ENCODE assay signal across 12 mouse cellular contexts in genomic region chr2:154209112-154209511, GRCm38 (mm10). TPM values are rescaled to one million over a fixed set of nuclear protein-coding genes. Genes with fewer than 3 reads are reported as not detected.
DNase-seq lines count a peak whose midpoint lies in the region; ATAC-seq and TF ChIP-seq lines count a peak whose summit lies in the region.
"Had no signal": no experiment of that assay in that cellular context is flagged by ENCODE, and none has a peak within 500 bp of the region (broad histone marks: within the 10 kb centered on the region; RNA-seq: fewer than 3 reads in every experiment).

No protein-coding gene starts in this region.

- H3K36me3 ChIP-seq in lung, embryonic 14.5 days (ENCODE audit: insufficient read depth): no peaks in the 10 kb centered on the region
- H3K36me3 ChIP-seq: embryonic facial prominence, embryonic 15.5 days; heart, embryonic 13.5 days had no signal

- intact Hi-C loops in heart, postnatal 14 days (cut with DNase I): loop anchor here (5.0 kb wide), 1 partner anchor 37 kb away; no protein-coding TSS in a partner anchor

- DNase-seq in frontal cortex, postnatal 25 days (ENCODE audit: low spot score in 2 of 2): no peak
- DNase-seq in lung, embryonic 14.5 days: peak; percentile 75
- no peak for DNase-seq in lung, postnatal 25 days (ENCODE audit: low spot score)
- peak; percentile 45 for DNase-seq in R1 (ENCODE audit: low read depth, low spot score)
- DNase-seq in heart, postnatal 14 days: no peak
- DNase-seq in yolk sac, embryonic 10.5 days (ENCODE audit: low spot score): no peak
- DNase-seq: layer of hippocampus, adult 9-11 months had no signal

- no peak overlapping the region for H3K4me3 ChIP-seq in lung, embryonic 14.5 days (ENCODE audit: low read depth, low read length)
- H3K4me3 ChIP-seq: embryonic facial prominence, embryonic 15.5 days; heart, embryonic 13.5 days had no signal

- TF ChIP-seq CTCF in lung, embryonic 14.5 days (IDR thresholded peaks at IDR 0.05; ENCODE audit: low read depth): peak; percentile 63

- H3K27me3 ChIP-seq in lung, embryonic 14.5 days (ENCODE audit: insufficient read depth, low read length): no peaks in the 10 kb centered on the region
- H3K27me3 ChIP-seq: embryonic facial prominence, embryonic 15.5 days had no signal

- WGBS in lung, embryonic 14.5 days: 6% methylated on average over 3 of the region's 3 CpGs

- no peak overlapping the region for H3K27ac ChIP-seq in lung, embryonic 14.5 days (ENCODE audit: low read depth)
- H3K27ac ChIP-seq: embryonic facial prominence, embryonic 15.5 days; heart, embryonic 13.5 days had no signal

- peak; percentile 25; the same call in 1 of the 2 replicates for ATAC-seq in frontal cortex, adult (ENCODE audit: low TSS enrichment)
- ATAC-seq in lung, embryonic 14.5 days (ENCODE audit: insufficient read depth): no peak
- ATAC-seq in megakaryocyte-erythroid progenitor cell, adult 5-6 weeks (replicated peaks; ENCODE audit: low FRiP score, low TSS enrichment, poor library complexity, severe bottlenecking): 0 out of 2 replicates have a peak, but pooled peaks have one; percentile 35

- no peak overlapping the region for H3K4me2 ChIP-seq in lung, embryonic 14.5 days
- H3K4me2 ChIP-seq: embryonic facial prominence, embryonic 15.5 days; heart, embryonic 13.5 days had no signal

- no peaks in the 10 kb centered on the region for H3K4me1 ChIP-seq in lung, embryonic 14.5 days (ENCODE audit: insufficient read depth)
- H3K4me1 ChIP-seq: embryonic facial prominence, embryonic 15.5 days had no signal

- H3K9ac ChIP-seq in lung, embryonic 14.5 days: no peak overlapping the region
- H3K9ac ChIP-seq: embryonic facial prominence, embryonic 15.5 days; heart, embryonic 13.5 days had no signal

- no peaks in the 10 kb centered on the region for H3K9me3 ChIP-seq in lung, embryonic 14.5 days (ENCODE audit: low read depth, low read length)
- H3K9me3 ChIP-seq: embryonic facial prominence, embryonic 15.5 days; heart, embryonic 13.5 days had no signal

RNA-seq across cellular contexts. Expression of gene Bpifb5, which starts 14.4 kb away (rescaled TPM):
- 1.4 and 2.0 TPM in 2 replicates for polyA plus RNA-seq in lung, embryonic 14.5 days (2014; fragmentation: Nextera tagmentation; extraction: Ambion mirVana)
- not detected in 2 replicates for total RNA-seq in megakaryocyte-erythroid progenitor cell, adult 5-6 weeks (2014; fragmentation: Nextera tagmentation)
- not detected in 2 replicates for total RNA-seq in megakaryocyte-erythroid progenitor cell, adult 5-6 weeks (2017)
- not detected for total RNA-seq in heart, postnatal 14 days (2021)
- total RNA-seq: megakaryocyte, adult 5-6 weeks had no signal

RNA-seq across cellular contexts. Expression of gene Bpifb1, which starts 18.5 kb away (rescaled TPM):
- 0.49 and 0.74 TPM in 2 replicates for polyA plus RNA-seq in lung, embryonic 14.5 days (2014; fragmentation: Nextera tagmentation; extraction: Ambion mirVana)
- not detected in 2 replicates for total RNA-seq in megakaryocyte-erythroid progenitor cell, adult 5-6 weeks (2014; fragmentation: Nextera tagmentation)
- not detected in 2 replicates for total RNA-seq in megakaryocyte-erythroid progenitor cell, adult 5-6 weeks (2017)
- total RNA-seq in heart, postnatal 14 days (2021): 1 to 10 TPM in 1 of 2 experiments, not detected in 1; 2.2 TPM
- total RNA-seq: megakaryocyte, adult 5-6 weeks had no signal

RNA-seq across cellular contexts. Expression of gene Bpifa5, which starts 46.7 kb away (rescaled TPM):
- not detected in 2 replicates for polyA plus RNA-seq in lung, embryonic 14.5 days (2014; fragmentation: Nextera tagmentation; extraction: Ambion mirVana)
- not detected in 2 replicates for total RNA-seq in megakaryocyte-erythroid progenitor cell, adult 5-6 weeks (2014; fragmentation: Nextera tagmentation)
- not detected in 2 replicates for total RNA-seq in megakaryocyte-erythroid progenitor cell, adult 5-6 weeks (2017)
- total RNA-seq in heart, postnatal 14 days (2021): not detected
- total RNA-seq: megakaryocyte, adult 5-6 weeks had no signal
- polyA plus RNA-seq: embryonic facial prominence, embryonic 15.5 days; heart, embryonic 13.5 days had no signal

RNA-seq across cellular contexts. Expression of gene Bpifb9a, which starts 48.5 kb away (rescaled TPM):
- polyA plus RNA-seq in lung, embryonic 14.5 days (2014; fragmentation: Nextera tagmentation; extraction: Ambion mirVana): not detected in 2 replicates
- total RNA-seq in megakaryocyte-erythroid progenitor cell, adult 5-6 weeks (2014; fragmentation: Nextera tagmentation): not detected in 2 replicates
- total RNA-seq in megakaryocyte-erythroid progenitor cell, adult 5-6 weeks (2017): not detected in 2 replicates
- not detected for total RNA-seq in heart, postnatal 14 days (2021)
- total RNA-seq: megakaryocyte, adult 5-6 weeks had no signal
- polyA plus RNA-seq: embryonic facial prominence, embryonic 15.5 days; heart, embryonic 13.5 days had no signal

Comparison
In these comparisons a context has a peak if more than half of its experiments do, and no peak if none do; other contexts are left out.
1. DNase-seq: peak in lung, embryonic 14.5 days (single experiment) and R1 (single experiment); none in frontal cortex, postnatal 25 days (0 of 2), lung, postnatal 25 days (single experiment), heart, postnatal 14 days (0 of 2) and yolk sac, embryonic 10.5 days (single experiment).